22 mouse cellular contexts compared by ENCODE assay signal in the genomic region with DNA sequence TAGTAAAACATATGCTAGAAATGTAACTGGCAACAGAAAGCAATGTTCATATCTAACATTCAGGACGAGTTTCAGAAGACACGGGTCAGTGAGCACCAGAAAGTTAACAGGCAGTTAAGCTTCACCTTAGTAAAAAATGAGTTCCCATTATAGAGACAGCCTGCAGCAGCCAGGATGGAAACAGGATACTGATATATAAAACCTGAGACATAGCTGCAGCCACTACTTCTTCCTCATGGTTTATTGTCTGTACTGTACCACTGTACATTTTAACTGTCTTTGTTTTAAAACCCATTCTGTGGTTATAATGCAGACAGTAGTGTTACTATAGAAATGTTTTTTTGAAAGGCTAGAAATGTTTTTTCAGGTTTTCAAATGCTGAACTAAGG.
"Had no signal": no experiment of that assay in that cellular context is flagged by ENCODE, and none has a peak within 500 bp of the region (broad histone marks: within the 10 kb centered on the region; RNA-seq: fewer than 3 reads in every experiment).

No protein-coding gene starts in this region.

- H3K9ac ChIP-seq: forebrain, postnatal 0 days; heart, embryonic 13.5 days; heart, embryonic 15.5 days; hindbrain, embryonic 13.5 days; hindbrain, embryonic 15.5 days; limb, embryonic 13.5 days; limb, embryonic 15.5 days; liver, embryonic 12.5 days; liver, embryonic 14.5 days had no signal

- H3K27me3 ChIP-seq: heart, embryonic 13.5 days; heart, embryonic 15.5 days; hindbrain, embryonic 13.5 days; hindbrain, embryonic 15.5 days; limb, embryonic 13.5 days; limb, embryonic 15.5 days; liver, embryonic 12.5 days had no signal

- H3K4me3 ChIP-seq: heart, adult 2 months; heart, embryonic 13.5 days; heart, embryonic 15.5 days; hindbrain, embryonic 13.5 days; hindbrain, embryonic 15.5 days; limb, embryonic 13.5 days; limb, embryonic 15.5 days; liver, embryonic 12.5 days had no signal

- H3K4me1 ChIP-seq: heart, embryonic 13.5 days; heart, embryonic 15.5 days; hindbrain, embryonic 13.5 days; hindbrain, embryonic 15.5 days; limb, embryonic 13.5 days; limb, embryonic 15.5 days; liver, embryonic 12.5 days had no signal

- H3K27ac ChIP-seq: heart, adult 2 months; heart, embryonic 13.5 days; heart, embryonic 15.5 days; hindbrain, embryonic 13.5 days; hindbrain, embryonic 15.5 days; hindbrain, postnatal 0 days; limb, embryonic 13.5 days; limb, embryonic 15.5 days; liver, embryonic 12.5 days; liver, embryonic 14.5 days had no signal

- H3K9me3 ChIP-seq: heart, embryonic 13.5 days; heart, embryonic 15.5 days; hindbrain, embryonic 13.5 days; hindbrain, embryonic 15.5 days; limb, embryonic 13.5 days; limb, embryonic 15.5 days; liver, embryonic 12.5 days had no signal

- DNase-seq: forebrain, postnatal 0 days; gastrocnemius, postnatal 14 days; gastrocnemius, postnatal 36 days; heart, adult 2 months; heart, postnatal 14 days; heart, postnatal 36 days; kidney, adult 11 months; kidney, postnatal 25 days; layer of hippocampus, adult 9-11 months; layer of hippocampus, postnatal 36 days; left cerebral cortex, postnatal 4 days had no signal

- ATAC-seq: forebrain, postnatal 0 days; hindbrain, postnatal 0 days; intestine, embryonic 16.5 days; liver, embryonic 12.5 days had no signal

- H3K4me2 ChIP-seq: heart, embryonic 11.5 days; heart, embryonic 13.5 days; heart, embryonic 15.5 days; hindbrain, embryonic 13.5 days; hindbrain, embryonic 15.5 days; limb, embryonic 13.5 days; limb, embryonic 15.5 days; liver, embryonic 12.5 days had no signal
